Mouse (Mus musculus) hindbrain, embryonic 16.5 days (tissue): Measurements from ENCODE around the gene Col4a4. TPM values are rescaled to one million over a fixed set of nuclear protein-coding genes. Genes with fewer than 3 reads are reported as not detected.

Source experiments
- ATAC-seq: fragments of 200-750 bp; cut with Nextera tagmentation; 2 replicates; pipeline ENCODE4 v1.8.0; 2017; ENCODE audit warnings: moderate TSS enrichment, moderate library complexity
- H3K27ac ChIP-seq: fragments of 300-500 bp; sonication (generic); 2 replicates; pipeline ENCODE4 v1.5.1; 2014; ENCODE audit warnings: low read depth, mild to moderate bottlenecking, control low read depth, low read length, moderate library complexity
- H3K27me3 ChIP-seq: fragments of 300-500 bp; sonication (generic); replicated peaks from 2 replicates; pipeline ENCODE4 v1.6.1; 2014; ENCODE audit warnings: low read length; ENCODE audit not compliant: control insufficient read depth, insufficient read depth
- H3K36me3 ChIP-seq: fragments of 300-500 bp; sonication (generic); 2 replicates; pipeline ENCODE4 v1.6.1; 2014; ENCODE audit warnings: mild to moderate bottlenecking, low read length, moderate library complexity, mixed read lengths; ENCODE audit not compliant: control insufficient read depth, insufficient read depth
- H3K4me1 ChIP-seq: fragments of 300-500 bp; sonication (generic); 2 replicates; pipeline ENCODE4 v1.6.1; 2014; ENCODE audit warnings: low read depth, low read length; ENCODE audit not compliant: control insufficient read depth, insufficient read depth
- H3K4me2 ChIP-seq: fragments of 300-500 bp; sonication (generic); 2 replicates; pipeline ENCODE4 v1.6.1; 2014; ENCODE audit warnings: mild to moderate bottlenecking, low read length, control low read depth, moderate library complexity
- H3K4me3 ChIP-seq: fragments of 300-500 bp; sonication (generic); 2 replicates; pipeline ENCODE4 v1.5.1; 2014; ENCODE audit warnings: mild to moderate bottlenecking, low read length, control low read depth, moderate library complexity
- H3K9ac ChIP-seq: fragments of 300-500 bp; sonication (generic); 2 replicates; pipeline ENCODE4 v1.6.1; 2014; ENCODE audit warnings: low read depth, mild to moderate bottlenecking, control low read depth, low read length, moderate library complexity
- H3K9me3 ChIP-seq: fragments of 300-500 bp; sonication (generic); 2 replicates; pipeline ENCODE4 v1.6.1; 2014; ENCODE audit warnings: mild to moderate bottlenecking, low read length, moderate library complexity; ENCODE audit not compliant: control insufficient read depth
- WGBS: fragments of 180-500 bp; shearing (Covaris S2); extraction: QIAGEN DNeasy Blood & Tissue Kit; methylation state at CpG from one replicate; pipeline ENCODE4 v1.1.7; 2014; 5-methylcytosine and 5-hydroxymethylcytosine counted together
- polyA plus RNA-seq: library from polyadenylated mRNA; unstranded; fragments of >200 nt; fragmentation: Nextera tagmentation; extraction: Ambion mirVana; gene quantifications from 2 replicates; pipeline ENCODE4 v1.2.1, GENCODE M21; 2015

Gene Col4a4
- polyA plus RNA-seq, 1 experiment from 2014 or later, result 0.25 TPM

- no peak for ATAC-seq
- Histone ChIP-seq H3K9me3 (no peaks in the 10 kb centered on the region), H3K9ac (no peak overlapping the region), H3K4me3 (no peak overlapping the region), H3K4me2 (no peak overlapping the region), H3K4me1 (peaks cover 5% of the 10 kb centered on the region; the same call in 1 of the 2 replicates), H3K27me3 (no peaks in the 10 kb centered on the region), H3K36me3 (no peaks in the 10 kb centered on the region), H3K27ac (no peak overlapping the region)
Measured at GRCm38 (mm10) chr1:82473467-82473866, 113.2 kb downstream of the Col4a4 start.

GRCm38 (mm10) chr1:82470516-82471225, 116.0 kb downstream of the Col4a4 start:
- H3K27me3 ChIP-seq, result no peaks in the 10 kb centered on the region
- no peaks in the 10 kb centered on the region for H3K4me1 ChIP-seq
- ATAC-seq, result no peak
- no peak overlapping the region for H3K4me3 ChIP-seq
- H3K4me2 ChIP-seq, result no peak overlapping the region
- 95% methylated on average over 10 of the region's 10 CpGs for WGBS
- H3K9ac ChIP-seq, result no peak overlapping the region
- H3K27ac ChIP-seq, result no peak overlapping the region
- no peaks in the 10 kb centered on the region for H3K36me3 ChIP-seq
- H3K9me3 ChIP-seq, result no peaks in the 10 kb centered on the region

- H3K27me3 ChIP-seq, result no peaks in the 10 kb centered on the region
- no peaks in the 10 kb centered on the region for H3K9me3 ChIP-seq
- H3K4me2 ChIP-seq, result no peak overlapping the region
- no peaks in the 10 kb centered on the region for H3K36me3 ChIP-seq
- no peak overlapping the region for H3K9ac ChIP-seq
- no peak overlapping the region for H3K4me3 ChIP-seq
- WGBS, result 79% methylated on average over 6 of the region's 6 CpGs
- no peak overlapping the region for H3K27ac ChIP-seq
- no peak for ATAC-seq
- no peaks in the 10 kb centered on the region for H3K4me1 ChIP-seq
Measured at GRCm38 (mm10) chr1:82468872-82469271, 117.8 kb downstream of the Col4a4 start.

GRCm38 (mm10) chr1:82465321-82465853, 121.3 kb downstream of the Col4a4 start:
- Histone ChIP-seq H3K27ac (no peak overlapping the region), H3K4me3 (no peak overlapping the region), H3K36me3 (no peaks in the 10 kb centered on the region), H3K27me3 (no peaks in the 10 kb centered on the region), H3K9me3 (no peaks in the 10 kb centered on the region), H3K4me1 (no peaks in the 10 kb centered on the region), H3K4me2 (no peak overlapping the region), H3K9ac (no peak overlapping the region)
- 57% methylated on average over 6 of the region's 6 CpGs for WGBS
- no peak for ATAC-seq

- no peaks in the 10 kb centered on the region for H3K4me1 ChIP-seq
- no peak overlapping the region for H3K9ac ChIP-seq
- H3K4me3 ChIP-seq, result no peak overlapping the region
- H3K4me2 ChIP-seq, result no peak overlapping the region
- ATAC-seq, result no peak
- H3K36me3 ChIP-seq, result no peaks in the 10 kb centered on the region
- 85% methylated on average over 4 of the region's 4 CpGs for WGBS
- H3K27me3 ChIP-seq, result no peaks in the 10 kb centered on the region
- H3K9me3 ChIP-seq, result no peaks in the 10 kb centered on the region
- no peak overlapping the region for H3K27ac ChIP-seq
Measured at GRCm38 (mm10) chr1:82461041-82461440, 125.6 kb downstream of the Col4a4 start.

GRCm38 (mm10) chr1:82459926-82460325, 126.7 kb downstream of the Col4a4 start:
- Histone ChIP-seq H3K4me1 (no peaks in the 10 kb centered on the region), H3K9me3 (no peaks in the 10 kb centered on the region), H3K9ac (no peak overlapping the region), H3K27me3 (no peaks in the 10 kb centered on the region), H3K4me2 (no peak overlapping the region), H3K36me3 (no peaks in the 10 kb centered on the region), H3K27ac (no peak overlapping the region), H3K4me3 (no peak overlapping the region)
- no peak for ATAC-seq
- WGBS, result 90% methylated on average over 2 of the region's 2 CpGs

- Histone ChIP-seq H3K36me3 (no peaks in the 10 kb centered on the region), H3K4me2 (no peak overlapping the region), H3K4me3 (no peak overlapping the region), H3K9ac (no peak overlapping the region), H3K27ac (no peak overlapping the region), H3K9me3 (no peaks in the 10 kb centered on the region), H3K27me3 (no peaks in the 10 kb centered on the region), H3K4me1 (no peaks in the 10 kb centered on the region)
- 87% methylated on average over 4 of the region's 4 CpGs for WGBS
- ATAC-seq, result no peak
Measured at GRCm38 (mm10) chr1:82459350-82459749, 127.3 kb downstream of the Col4a4 start.

GRCm38 (mm10) chr1:82454031-82454430, 132.6 kb downstream of the Col4a4 start:
- no peak for ATAC-seq
- H3K9ac ChIP-seq, result no peak overlapping the region
- no peaks in the 10 kb centered on the region for H3K36me3 ChIP-seq
- H3K27me3 ChIP-seq, result no peaks in the 10 kb centered on the region
- H3K4me1 ChIP-seq, result 0 out of 2 replicates have a peak, but pooled peaks cover 2% of the 10 kb centered on the region
- H3K27ac ChIP-seq, result no peak overlapping the region
- no peak overlapping the region for H3K4me3 ChIP-seq
- no peak overlapping the region for H3K4me2 ChIP-seq
- WGBS, result 78% methylated on average over 3 of the region's 3 CpGs
- H3K9me3 ChIP-seq, result no peaks in the 10 kb centered on the region

- no peaks in the 10 kb centered on the region for H3K36me3 ChIP-seq
- H3K27ac ChIP-seq, result peak overlapping the region; percentile 29; the same call in 1 of the 2 replicates
- no peak overlapping the region for H3K4me2 ChIP-seq
- WGBS, result 21% methylated on average over 6 of the region's 6 CpGs
- H3K27me3 ChIP-seq, result no peaks in the 10 kb centered on the region
- H3K4me3 ChIP-seq, result no peak overlapping the region
- H3K4me1 ChIP-seq, result 0 out of 2 replicates have a peak, but pooled peaks cover 2% of the 10 kb centered on the region
- 0 out of 2 replicates have a peak, but pooled peaks have one; percentile 40 for ATAC-seq
- no peak overlapping the region for H3K9ac ChIP-seq
- no peaks in the 10 kb centered on the region for H3K9me3 ChIP-seq
Measured at GRCm38 (mm10) chr1:82451927-82452651, 134.6 kb downstream of the Col4a4 start.
